Mouse (Mus musculus) embryonic fibroblast, embryonic 13.5 days (primary cell): ENCODE data around the gene E130309D02Rik.

Experiments used
- CTCF ChIP-seq: IDR thresholded peaks from 2 replicates; pipeline ENCODE4 v1.5.1; 2011; ENCODE audit warnings: mild to moderate bottlenecking, control low read depth, low read length, moderate library complexity, borderline replicate concordance; ENCODE audit not compliant: insufficient read depth
- POLR2A ChIP-seq: IDR thresholded peaks from 2 replicates; pipeline ENCODE4 v1.6.1; 2011; ENCODE audit warnings: low read depth, mild to moderate bottlenecking, control low read depth, low read length, moderate library complexity

DNA sequence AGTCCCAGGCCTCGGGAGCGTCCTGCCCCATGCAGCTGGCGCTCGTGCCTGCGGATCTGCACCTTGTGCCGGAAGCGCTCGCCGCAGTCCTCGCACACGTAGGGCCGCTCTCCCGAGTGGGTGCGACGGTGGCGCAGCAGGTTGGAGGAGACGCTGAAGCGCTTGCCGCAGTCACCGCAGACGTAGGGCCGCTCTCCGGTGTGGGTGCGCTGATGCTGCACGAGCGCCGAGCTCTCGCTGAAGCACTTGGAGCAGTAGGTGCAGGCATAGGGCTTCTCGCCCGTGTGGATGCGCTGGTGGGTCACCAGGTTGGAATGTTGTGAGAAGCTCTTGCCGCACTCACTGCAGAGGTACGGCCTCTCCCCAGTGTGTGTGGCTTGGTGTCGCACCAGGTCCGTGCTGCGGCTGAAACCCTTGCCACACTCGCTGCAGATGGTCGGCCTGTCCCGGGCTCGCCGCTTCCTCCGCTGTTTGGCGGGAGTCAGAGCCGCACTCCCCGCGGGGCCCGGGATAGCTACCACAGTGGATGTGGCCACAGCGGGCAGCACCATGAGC, 27.3 kb downstream of the E130309D02Rik start:
- TF ChIP-seq CTCF (no peak), POLR2A (no peak)
